Mouse (Mus musculus) heart, embryonic 16.5 days (tissue): ENCODE results near the gene Adam30. TPM values are rescaled to one million over a fixed set of nuclear protein-coding genes. Genes with fewer than 3 reads are reported as not detected.

ENCODE experiments used
- ATAC-seq: fragments of 200-750 bp; cut with Nextera tagmentation; replicated peaks from 2 replicates; pipeline ENCODE4 v1.8.0; 2017; ENCODE audit warnings: moderate number of reproducible peaks; ENCODE audit not compliant: insufficient read depth, low FRiP score; ENCODE audit errors: extremely low read depth
- H3K27ac ChIP-seq: fragments of 300-500 bp; sonication (generic); 2 replicates; pipeline ENCODE4 v1.5.1; 2014; ENCODE audit warnings: mild to moderate bottlenecking, low read length, control low read depth, moderate library complexity
- H3K27me3 ChIP-seq: fragments of 300-500 bp; sonication (generic); 2 replicates; pipeline ENCODE4 v1.6.1; 2014; ENCODE audit warnings: low read length, mixed read lengths; ENCODE audit not compliant: control insufficient read depth, insufficient read depth
- H3K36me3 ChIP-seq: fragments of 300-500 bp; sonication (generic); 2 replicates; pipeline ENCODE4 v1.6.1; 2014; ENCODE audit not compliant: control insufficient read depth, insufficient read depth
- H3K4me1 ChIP-seq: fragments of 300-500 bp; sonication (generic); 2 replicates; pipeline ENCODE4 v1.6.1; 2014; ENCODE audit warnings: low read length, mixed read lengths; ENCODE audit not compliant: control insufficient read depth, insufficient read depth
- H3K4me2 ChIP-seq: fragments of 300-500 bp; sonication (generic); 2 replicates; pipeline ENCODE4 v1.6.1; 2014; ENCODE audit warnings: low read depth, mild to moderate bottlenecking, control low read depth, low read length
- H3K4me3 ChIP-seq: fragments of 300-500 bp; sonication (generic); 2 replicates; pipeline ENCODE4 v1.5.1; 2014; ENCODE audit warnings: mild to moderate bottlenecking, control low read depth, low read length
- H3K9ac ChIP-seq: fragments of 300-500 bp; sonication (generic); 2 replicates; pipeline ENCODE4 v1.6.1; 2014; ENCODE audit warnings: low read length, control low read depth
- H3K9me3 ChIP-seq: fragments of 300-500 bp; sonication (generic); replicated peaks from 2 replicates; pipeline ENCODE4 v1.6.1; 2016; ENCODE audit warnings: low read length; ENCODE audit not compliant: control insufficient read depth
- WGBS: fragments of 180-500 bp; shearing (Covaris S2); extraction: QIAGEN DNeasy Blood & Tissue Kit; methylation state at CpG from one replicate; pipeline ENCODE4 v1.1.7; 2014; 5-methylcytosine and 5-hydroxymethylcytosine counted together
- polyA plus RNA-seq: library from polyadenylated mRNA; unstranded; fragments of >200 nt; fragmentation: Nextera tagmentation; extraction: Ambion mirVana; gene quantifications from 2 replicates; pipeline ENCODE4 v1.2.1, GENCODE M21; 2015

Gene Adam30
- polyA plus RNA-seq, 1 experiment from 2014 or later: not detected

DNA sequence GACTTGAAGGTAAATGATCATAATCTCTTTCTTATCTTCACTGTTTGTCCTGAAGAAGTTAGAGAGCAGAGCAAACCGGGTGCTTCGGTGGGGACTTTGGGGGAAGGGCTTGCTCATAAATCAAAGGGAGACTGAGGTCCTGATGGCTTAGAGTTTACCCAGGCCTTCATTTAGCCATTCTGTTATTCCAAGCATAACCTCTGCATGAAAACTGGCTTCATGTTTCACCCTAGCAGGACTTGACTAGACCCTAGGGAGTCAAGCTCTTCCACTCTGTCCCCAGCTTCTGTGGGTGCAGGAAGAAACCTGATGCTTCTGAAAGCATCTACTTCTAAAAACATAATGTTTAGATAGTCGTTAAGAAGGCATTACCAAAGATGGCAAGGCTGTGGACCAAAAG, 46.5 kb downstream of the Adam30 start:
- 30% methylated on average over 3 of the region's 3 CpGs for WGBS
- no peak overlapping the region for H3K4me2 ChIP-seq
- no peak for ATAC-seq

DNA sequence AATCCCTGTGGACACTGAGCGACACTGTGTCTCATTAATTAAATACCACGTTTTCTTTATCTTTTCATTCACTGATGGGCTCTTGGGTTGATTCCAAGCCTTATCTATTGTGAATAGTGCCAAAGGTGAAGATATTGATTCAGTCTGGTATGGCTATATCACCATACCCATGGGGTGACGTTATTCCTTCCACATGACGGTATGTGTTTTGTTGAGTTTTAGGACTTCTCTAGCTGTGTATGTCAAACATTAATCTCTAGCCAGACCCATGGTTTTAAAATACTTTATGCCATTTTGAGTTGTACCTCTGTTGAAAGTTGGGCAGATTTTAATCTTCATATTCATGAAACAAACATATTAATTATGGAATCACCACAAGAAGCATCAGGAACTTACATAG, 48.7 kb downstream of the Adam30 start:
- no peak overlapping the region for H3K27ac ChIP-seq
- H3K36me3 ChIP-seq: no peaks in the 10 kb centered on the region
- no peaks in the 10 kb centered on the region for H3K9me3 ChIP-seq
- no peak overlapping the region for H3K4me2 ChIP-seq
- no peaks in the 10 kb centered on the region for H3K27me3 ChIP-seq
- no peak for ATAC-seq
- H3K4me1 ChIP-seq: no peaks in the 10 kb centered on the region
- WGBS: 69% methylated on average over 4 of the region's 4 CpGs
- H3K4me3 ChIP-seq: no peak overlapping the region
- no peak overlapping the region for H3K9ac ChIP-seq

More for the DNA sequence above, 46.5 kb downstream of the Adam30 start:
- Histone ChIP-seq H3K27ac (no peak overlapping the region), H3K4me3 (no peak overlapping the region), H3K36me3 (no peaks in the 10 kb centered on the region), H3K27me3 (no peaks in the 10 kb centered on the region), H3K9me3 (no peaks in the 10 kb centered on the region), H3K9ac (no peak overlapping the region), H3K4me1 (no peaks in the 10 kb centered on the region)

DNA sequence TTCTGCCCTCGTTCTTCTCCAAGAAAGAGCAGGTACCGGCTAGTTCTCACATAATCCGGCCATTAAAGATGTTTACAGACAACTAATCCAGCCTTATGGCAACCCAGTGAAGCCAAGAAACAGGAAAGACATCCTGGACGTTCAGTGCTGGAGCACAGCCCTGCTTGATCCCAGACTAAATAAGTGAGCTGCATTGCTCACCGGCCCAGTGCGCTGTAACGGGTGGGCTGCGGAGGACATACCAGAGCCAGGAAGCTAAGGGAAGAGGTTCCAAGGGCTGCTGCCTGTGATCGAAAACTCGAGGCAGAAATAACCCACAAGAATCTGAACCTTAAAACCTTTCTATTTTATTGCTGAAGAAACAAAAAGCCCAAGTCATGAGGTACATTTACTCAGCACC, 50.4 kb downstream of the Adam30 start:
- 65% methylated on average over 10 of the region's 10 CpGs for WGBS
- Histone ChIP-seq H3K4me1 (no peaks in the 10 kb centered on the region), H3K9me3 (no peaks in the 10 kb centered on the region), H3K36me3 (no peaks in the 10 kb centered on the region), H3K27me3 (no peaks in the 10 kb centered on the region), H3K9ac (no peak overlapping the region), H3K4me2 (no peak overlapping the region), H3K27ac (no peak overlapping the region), H3K4me3 (no peak overlapping the region)
- no peak for ATAC-seq

DNA sequence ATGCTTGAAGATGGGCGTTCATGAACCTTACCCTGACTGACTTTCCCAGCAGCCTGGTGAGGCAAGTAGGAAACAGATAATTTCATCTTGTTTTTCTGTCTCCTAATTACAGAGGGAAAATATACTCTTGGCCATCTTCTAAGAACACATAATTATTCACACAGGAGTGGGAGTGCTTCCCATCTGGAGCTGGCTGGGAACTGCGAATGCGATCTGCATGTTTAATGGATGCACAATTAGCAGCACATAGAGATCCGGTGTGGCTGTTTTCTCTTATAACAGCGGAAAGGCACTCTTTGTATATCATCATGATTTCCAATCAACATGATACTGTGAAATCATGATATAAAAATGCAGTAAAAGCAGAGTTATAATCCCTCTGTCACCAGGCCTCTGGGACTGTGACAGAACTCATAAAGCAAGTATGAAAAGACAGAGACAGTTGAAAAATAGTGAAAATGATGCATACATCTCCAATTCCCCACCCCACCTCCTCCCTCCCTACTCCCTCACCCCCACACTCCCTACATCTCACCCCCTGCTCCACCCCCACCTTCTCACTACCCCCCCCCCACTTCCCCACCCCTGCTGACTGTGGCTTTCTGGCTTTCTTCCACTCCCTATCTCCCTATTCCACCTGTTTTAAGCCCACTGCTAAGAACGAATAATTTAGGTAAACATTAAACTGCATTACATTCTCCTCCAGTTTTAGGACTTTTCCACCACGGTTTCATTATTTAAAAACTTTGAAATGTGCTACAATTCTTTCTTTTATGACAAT, 51.1 kb downstream of the Adam30 start:
- Histone ChIP-seq H3K27ac (no peak overlapping the region), H3K4me3 (no peak overlapping the region), H3K9me3 (no peaks in the 10 kb centered on the region), H3K9ac (no peak overlapping the region), H3K27me3 (no peaks in the 10 kb centered on the region), H3K36me3 (no peaks in the 10 kb centered on the region), H3K4me2 (no peak overlapping the region), H3K4me1 (no peaks in the 10 kb centered on the region)
- ATAC-seq: no peak
- WGBS: 70% methylated on average over 7 of the region's 7 CpGs

Other genes starting within 250 kb of the Adam30 start
- gene Notch2, start 147.1 kb upstream of the Adam30 start, polyA plus RNA-seq: 10.5 and 13.6 TPM in 2 replicates
- not detected in 2 replicates for gene Reg4, start 61.5 kb downstream of the Adam30 start, polyA plus RNA-seq
- 9.2 and 9.7 TPM in 2 replicates for gene Hmgcs2, start 119.8 kb downstream of the Adam30 start, polyA plus RNA-seq
- gene Phgdh, start 179.4 kb downstream of the Adam30 start, polyA plus RNA-seq: 94.8 and 112 TPM in 2 replicates
- gene Zfp697, start 221.8 kb downstream of the Adam30 start, polyA plus RNA-seq: 9.3 and 9.8 TPM in 2 replicates